Mouse (Mus musculus) E14TG2a.4 (cell line): ENCODE data around the gene Ctdsp2.

ENCODE experiments used
- H3K27me3 ChIP-seq: 2 replicates; pipeline ENCODE4 v1.6.1; 2014; ENCODE audit warnings: low read length, control low read depth; ENCODE audit not compliant: insufficient read depth
- H3K36me3 ChIP-seq: 2 replicates; pipeline ENCODE4 v1.6.1; 2014; ENCODE audit warnings: low read length, control low read depth; ENCODE audit not compliant: insufficient read depth
- H3K4me1 ChIP-seq: replicated peaks from 2 replicates; pipeline ENCODE4 v1.6.1; 2014; ENCODE audit warnings: low read depth, low read length, control low read depth
- H3K4me3 ChIP-seq: replicated peaks from 2 replicates; pipeline ENCODE4 v1.5.1; 2014; ENCODE audit warnings: mild to moderate bottlenecking, low read length
- H3K9me3 ChIP-seq: 2 replicates; pipeline ENCODE4 v1.6.1; 2014; ENCODE audit warnings: low read length, control low read depth
- CTCF ChIP-seq: conservative IDR thresholded peaks from 2 replicates; pipeline ENCODE4 v1.5.1; 2014; ENCODE audit warnings: low read length
- NANOG ChIP-seq: IDR thresholded peaks from 2 replicates; pipeline ENCODE4 v1.6.1; 2014; ENCODE audit warnings: borderline replicate concordance, low read length, mixed read lengths
- POU5F1 ChIP-seq: IDR thresholded peaks from 2 replicates; pipeline ENCODE4 v1.6.1; 2014; ENCODE audit warnings: low read length, borderline replicate concordance

The Ctdsp2 gene

GRCm38 (mm10) chr10:127003806-127004205 lies 25.3 kb downstream of the Ctdsp2 start:
- peaks cover 32% of the 10 kb centered on the region for H3K4me1 ChIP-seq
- H3K9me3 ChIP-seq, result no peaks in the 10 kb centered on the region
- TF ChIP-seq POU5F1 (no peak), NANOG (no peak), CTCF (no peak)
- H3K27me3 ChIP-seq, result peaks cover 35% of the 10 kb centered on the region
- H3K4me3 ChIP-seq, result no peak overlapping the region
- peaks cover 14% of the 10 kb centered on the region for H3K36me3 ChIP-seq

GRCm38 (mm10) chr10:127016488-127016887 lies 38.0 kb downstream of the Ctdsp2 start:
- peak; percentile 21 for TF ChIP-seq CTCF
- no peak for TF ChIP-seq POU5F1
- TF ChIP-seq NANOG, result no peak
- H3K36me3 ChIP-seq, result peaks cover 4% of the 10 kb centered on the region; the same call in 1 of the 2 replicates
- no peaks in the 10 kb centered on the region for H3K9me3 ChIP-seq
- peaks cover 27% of the 10 kb centered on the region for H3K4me1 ChIP-seq
- H3K4me3 ChIP-seq, result no peak overlapping the region
- H3K27me3 ChIP-seq, result peaks cover 16% of the 10 kb centered on the region

- H3K36me3 ChIP-seq, result peaks cover 9% of the 10 kb centered on the region; the same call in 1 of the 2 replicates
- no peak overlapping the region for H3K4me3 ChIP-seq
- peaks cover 28% of the 10 kb centered on the region for H3K4me1 ChIP-seq
- H3K27me3 ChIP-seq, result peaks cover 10% of the 10 kb centered on the region; the same call in 1 of the 2 replicates
- no peaks in the 10 kb centered on the region for H3K9me3 ChIP-seq
- no peak for TF ChIP-seq POU5F1
- TF ChIP-seq CTCF, result no peak
- no peak for TF ChIP-seq NANOG
Measured at GRCm38 (mm10) chr10:127017071-127017470, 38.6 kb downstream of the Ctdsp2 start.

GRCm38 (mm10) chr10:127018422-127018821 lies 39.9 kb downstream of the Ctdsp2 start:
- Histone ChIP-seq H3K36me3 (peaks cover 21% of the 10 kb centered on the region), H3K9me3 (no peaks in the 10 kb centered on the region), H3K27me3 (peaks cover 9% of the 10 kb centered on the region; the same call in 1 of the 2 replicates), H3K4me1 (peaks cover 39% of the 10 kb centered on the region), H3K4me3 (no peak overlapping the region)
- no peak for TF ChIP-seq POU5F1
- TF ChIP-seq NANOG, result no peak
- no peak for TF ChIP-seq CTCF

- TF ChIP-seq CTCF, result peak; percentile 58
- TF ChIP-seq POU5F1, result no peak
- H3K27me3 ChIP-seq, result no peaks in the 10 kb centered on the region
Measured at GRCm38 (mm10) chr10:127030336-127031296, 52.1 kb downstream of the Ctdsp2 start, which contains the start of gene Tsfm. Tsfm (minus strand) TSS chr10:127030840.

GRCm38 (mm10) chr10:127033301-127033741 lies 54.8 kb downstream of the Ctdsp2 start:
- H3K9me3 ChIP-seq, result no peaks in the 10 kb centered on the region
- peaks cover 65% of the 10 kb centered on the region for H3K4me1 ChIP-seq
- H3K27me3 ChIP-seq, result 0 out of 2 replicates have a peak, but pooled peaks cover 3% of the 10 kb centered on the region
- TF ChIP-seq NANOG, result no peak
- no peak for TF ChIP-seq CTCF
- no peak for TF ChIP-seq POU5F1
- H3K36me3 ChIP-seq, result peaks cover 17% of the 10 kb centered on the region
- H3K4me3 ChIP-seq, result peak overlapping the region; percentile 61

More at GRCm38 (mm10) chr10:127030336-127031296, 52.1 kb downstream of the Ctdsp2 start, which contains the start of gene Tsfm:
- Histone ChIP-seq H3K9me3 (no peaks in the 10 kb centered on the region), H3K4me1 (peaks cover 42% of the 10 kb centered on the region), H3K36me3 (peaks cover 40% of the 10 kb centered on the region), H3K4me3 (peak within 1 kb of the TSS; percentile 98)

- Histone ChIP-seq H3K27me3 (0 out of 2 replicates have a peak, but pooled peaks cover 4% of the 10 kb centered on the region), H3K4me1 (peaks cover 72% of the 10 kb centered on the region), H3K4me3 (no peak overlapping the region), H3K36me3 (peaks cover 5% of the 10 kb centered on the region; the same call in 1 of the 2 replicates), H3K9me3 (no peaks in the 10 kb centered on the region)
- TF ChIP-seq CTCF (no peak), POU5F1 (no peak), NANOG (no peak)
Measured at GRCm38 (mm10) chr10:127036273-127036672, 57.8 kb downstream of the Ctdsp2 start.

- Histone ChIP-seq H3K9me3 (no peaks in the 10 kb centered on the region), H3K27me3 (0 out of 2 replicates have a peak, but pooled peaks cover 4% of the 10 kb centered on the region), H3K4me3 (0 out of 2 replicates have a peak overlapping the region, but pooled peaks have one; percentile 10), H3K4me1 (peaks cover 78% of the 10 kb centered on the region), H3K36me3 (peaks cover 5% of the 10 kb centered on the region)
- no peak for TF ChIP-seq NANOG
Measured at GRCm38 (mm10) chr10:127037641-127038040, 59.1 kb downstream of the Ctdsp2 start.
